Mouse (Mus musculus) liver, embryonic 14.5 days (tissue): ENCODE data around the gene Golga1. TPM values are rescaled to one million over a fixed set of nuclear protein-coding genes. Genes with fewer than 3 reads are reported as not detected.
A peak's percentile ranks its signal among the peaks of the same experiment; 100 is the strongest.

Source experiments
- ATAC-seq: fragments of 200-750 bp; cut with Nextera tagmentation; 2 replicates; pipeline ENCODE4 v1.8.0; 2017; ENCODE audit warnings: moderate number of reproducible peaks, mild to moderate bottlenecking, moderate library complexity; ENCODE audit not compliant: insufficient read depth
- DNase-seq, 3 experiments: peaks; one replicate each; pipeline ENCODE4 v3.0.0-alpha.2; 2012 to 2013; ENCODE audit warnings: low read depth in 3 of 3, low spot score in 3 of 3
- H3K27ac ChIP-seq: fragments of 300-500 bp; sonication (generic); 2 replicates; pipeline ENCODE4 v1.5.1; 2014; ENCODE audit warnings: moderate library complexity, mild to moderate bottlenecking, control low read depth, inconsistent platforms
- H3K27me3 ChIP-seq: fragments of 300-500 bp; sonication (generic); 2 replicates; pipeline ENCODE4 v1.6.1; 2014; ENCODE audit warnings: mild to moderate bottlenecking, low read length, moderate library complexity; ENCODE audit not compliant: control insufficient read depth, insufficient read depth
- H3K36me3 ChIP-seq: fragments of 300-500 bp; sonication (generic); replicated peaks from 2 replicates; pipeline ENCODE4 v1.6.1; 2014; ENCODE audit warnings: low read depth; ENCODE audit not compliant: control insufficient read depth, insufficient read depth
- H3K4me1 ChIP-seq, 2 experiments: fragments of 200-500 bp in 1 of 2; fragments of 300-500 bp in 1 of 2; sonication (generic) in 1 of 2; replicated peaks; 2 replicates each; pipeline ENCODE4 v1.6.1; 2012 to 2014; ENCODE audit warnings: antibody characterized with exemption in 1 of 2, inconsistent platforms in 1 of 2, low read length in 1 of 2; ENCODE audit not compliant: control insufficient read depth in 2 of 2, insufficient read depth in 2 of 2
- H3K4me2 ChIP-seq: fragments of 300-500 bp; sonication (generic); 2 replicates; pipeline ENCODE4 v1.6.1; 2014; ENCODE audit warnings: low read depth, mild to moderate bottlenecking, control low read depth, moderate library complexity
- H3K4me3 ChIP-seq, 2 experiments: fragments of 200-500 bp in 1 of 2; fragments of 300-500 bp in 1 of 2; sonication (generic) in 1 of 2; 2 replicates each; pipeline ENCODE4 v1.5.1; 2012 to 2014; ENCODE audit warnings: low read depth in 2 of 2, low read length in 2 of 2, mild to moderate bottlenecking in 2 of 2, control low read depth in 1 of 2, inconsistent platforms in 1 of 2, moderate library complexity in 1 of 2; ENCODE audit not compliant: insufficient read depth in 1 of 2
- H3K9ac ChIP-seq: fragments of 300-500 bp; sonication (generic); replicated peaks from 2 replicates; pipeline ENCODE4 v1.6.1; 2014; ENCODE audit warnings: mild to moderate bottlenecking, control low read depth, moderate library complexity
- H3K9me3 ChIP-seq: fragments of 300-500 bp; sonication (generic); 2 replicates; pipeline ENCODE4 v1.6.1; 2016; ENCODE audit warnings: low read length, mixed read lengths; ENCODE audit not compliant: control insufficient read depth
- CTCF ChIP-seq: IDR thresholded peaks from 2 replicates; pipeline ENCODE4 v1.5.1; 2016; ENCODE audit warnings: antibody characterized with exemption, low read depth, control low read depth
- EP300 ChIP-seq: IDR thresholded peaks from 2 replicates; pipeline ENCODE4 v1.6.1; 2016; ENCODE audit warnings: antibody characterized with exemption, low read depth
- WGBS: fragments of 180-500 bp; shearing (Covaris S2); extraction: QIAGEN DNeasy Blood & Tissue Kit; methylation state at CpG from one replicate; pipeline ENCODE4 v1.1.7; 2014; ENCODE audit not compliant: insufficient replicate concordance; 5-methylcytosine and 5-hydroxymethylcytosine counted together
- polyA plus RNA-seq, 2 experiments: library from polyadenylated mRNA; depleted of rRNA in 1 of 2; stranded (reverse) in 1 of 2; unstranded in 1 of 2; fragments of >200 nt; fragmentation: Nextera tagmentation in 1 of 2; extraction: Ambion mirVana in 1 of 2; gene quantifications; 2 replicates each; pipeline versions ENCODE4 v1.2.1 to v1.2.3; 2012 to 2014

Gene Golga1
- polyA plus RNA-seq, 2 experiments = 9.0 to 9.1 TPM

DNA sequence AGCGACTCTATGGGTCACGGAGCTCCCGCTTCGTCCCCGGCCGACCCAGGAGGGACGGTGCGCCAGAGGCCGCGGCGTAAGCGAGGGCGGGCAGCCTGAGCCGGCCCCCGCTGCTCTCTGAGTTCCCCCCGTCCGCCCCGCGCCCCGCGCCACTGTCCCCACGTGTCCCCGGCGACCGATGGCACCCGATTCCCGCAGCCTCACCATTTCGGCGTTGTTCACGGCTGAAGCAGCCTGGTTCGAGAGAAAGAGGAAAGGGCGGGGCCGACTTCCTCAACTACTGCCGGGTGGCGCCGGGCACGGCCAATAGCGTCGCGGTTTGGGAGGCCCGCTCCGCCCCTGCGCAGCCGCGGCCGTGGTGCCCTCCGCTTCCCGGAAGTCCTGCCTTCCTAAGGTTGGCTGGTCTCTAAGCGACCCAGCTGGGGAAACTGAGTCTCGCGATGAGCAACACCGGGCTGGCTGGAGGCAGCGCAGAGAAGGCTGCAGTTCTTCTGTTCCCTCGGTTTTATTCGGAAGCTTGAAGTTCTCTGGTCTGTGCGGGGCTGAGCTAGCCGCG, 60.4 kb downstream of the Golga1 start, which contains the start of gene Arpc5l:
TSS of gene Arpc5l (plus strand) at position 469 of the 556 bp plus-strand sequence.
- ATAC-seq = peak; percentile 81
- no peak for TF ChIP-seq CTCF
- no peak for TF ChIP-seq EP300
- H3K36me3 ChIP-seq = peaks cover 35% of the 10 kb centered on the region
- DNase-seq = peak; percentile 84 to 85 (median 85)
- no peaks in the 10 kb centered on the region for H3K9me3 ChIP-seq
- H3K4me2 ChIP-seq = peak within 1 kb of the TSS; percentile 98
- H3K4me3 ChIP-seq = peak within 1 kb of the TSS; percentile 91 to 95
- H3K9ac ChIP-seq = peak within 1 kb of the TSS; percentile 87
- no peaks in the 10 kb centered on the region for H3K27me3 ChIP-seq
- peaks cover 32 to 48% of the 10 kb centered on the region in 2 experiments for H3K4me1 ChIP-seq
- WGBS = 1% methylated on average over 58 of the region's 58 CpGs
- H3K27ac ChIP-seq = peak within 1 kb of the TSS; percentile 78

DNA sequence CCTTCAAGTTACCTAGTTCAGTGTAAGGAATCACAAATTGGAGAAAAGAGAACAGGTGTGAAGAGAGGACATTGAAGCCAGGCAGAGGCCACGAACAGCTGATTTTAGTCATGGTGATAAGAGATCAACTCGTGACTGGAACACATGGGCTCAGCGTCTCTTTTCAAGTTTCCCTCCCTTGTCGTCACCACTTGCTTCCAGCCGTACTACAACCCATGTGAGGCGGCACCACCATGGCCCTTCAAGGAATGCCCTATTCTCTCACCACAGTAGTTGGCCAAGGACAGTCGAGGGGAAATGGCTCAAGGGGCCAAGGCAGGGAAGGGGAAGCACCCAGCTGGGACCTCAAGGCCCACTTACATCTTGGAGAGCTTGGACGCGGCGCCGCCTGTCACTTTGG, 61.0 kb downstream of the Golga1 start:
- no peak for ATAC-seq

DNA sequence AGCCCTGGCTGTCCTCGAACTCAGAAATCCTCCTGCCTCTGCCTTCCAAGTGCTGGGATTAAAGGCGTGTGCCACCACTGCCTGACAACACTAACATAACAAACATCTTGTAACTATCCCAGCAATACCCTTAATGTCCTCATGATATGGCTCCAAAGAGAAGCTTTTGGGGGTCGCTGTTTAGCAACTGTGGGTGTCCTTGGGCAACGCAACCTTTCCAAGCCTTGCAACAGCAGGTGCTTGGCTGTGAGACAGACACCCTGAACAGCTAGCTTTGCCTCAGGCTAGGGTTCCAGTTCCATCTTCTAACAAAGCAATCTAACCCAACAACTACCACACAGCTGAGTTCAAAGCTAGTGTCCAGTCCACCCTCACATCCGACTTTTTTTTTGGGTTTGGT, 61.8 kb downstream of the Golga1 start:
- Histone ChIP-seq H3K27ac (peak overlapping the region; percentile 42), H3K9ac (peak overlapping the region; percentile 87), H3K4me3 (peak overlapping the region; percentile 91 to 95), H3K27me3 (no peaks in the 10 kb centered on the region), H3K4me2 (peak overlapping the region; percentile 98), H3K4me1 (peaks cover 23 to 37% of the 10 kb centered on the region in 2 experiments), H3K9me3 (no peaks in the 10 kb centered on the region), H3K36me3 (peaks cover 35% of the 10 kb centered on the region)
- no peak for TF ChIP-seq EP300
- no peak for TF ChIP-seq CTCF
- DNase-seq (no peak), ATAC-seq (no peak)
- WGBS = 24% methylated on average over 5 of the region's 5 CpGs

More for the DNA sequence above, 61.0 kb downstream of the Golga1 start:
- Histone ChIP-seq H3K4me1 (peaks cover 29 to 44% of the 10 kb centered on the region in 2 experiments), H3K27me3 (no peaks in the 10 kb centered on the region), H3K27ac (peak overlapping the region; percentile 55), H3K4me3 (peak overlapping the region; percentile 91 to 95), H3K9ac (peak overlapping the region; percentile 87), H3K9me3 (no peaks in the 10 kb centered on the region), H3K4me2 (peak overlapping the region; percentile 98), H3K36me3 (peaks cover 35% of the 10 kb centered on the region)
- peak in 2 of 3 experiments; percentile 46 to 49 for DNase-seq
- WGBS = under 1% methylated on average over 11 of the region's 11 CpGs
- no peak for TF ChIP-seq CTCF
- TF ChIP-seq EP300 = no peak

DNA sequence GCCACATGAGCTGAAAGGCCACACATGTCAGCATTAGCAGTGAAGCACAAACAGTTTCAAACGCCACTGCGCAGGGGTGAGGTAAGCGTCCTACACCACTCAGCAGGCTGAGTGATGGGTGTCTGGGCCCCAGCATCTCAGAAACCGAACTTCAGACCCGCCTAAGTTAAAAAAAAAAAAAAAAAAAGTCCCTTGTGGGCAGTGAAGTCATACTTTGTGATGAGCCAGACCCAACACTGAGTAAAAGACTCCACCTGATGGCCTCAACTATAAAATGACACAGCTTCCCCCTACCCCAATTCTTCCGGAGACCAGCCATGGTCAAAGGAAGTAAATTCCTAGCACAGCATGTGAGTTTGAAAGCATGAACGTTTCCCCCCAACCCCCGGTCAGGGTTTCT, 62.2 kb downstream of the Golga1 start:
- no peak for ATAC-seq
- H3K4me1 ChIP-seq = peaks cover 23 to 37% of the 10 kb centered on the region in 2 experiments
- H3K4me2 ChIP-seq = peak overlapping the region; percentile 98
- no peak for TF ChIP-seq CTCF
- TF ChIP-seq EP300 = no peak
- no peak for DNase-seq
- H3K27me3 ChIP-seq = no peaks in the 10 kb centered on the region
- peak overlapping the region; percentile 42 for H3K27ac ChIP-seq
- H3K36me3 ChIP-seq = peaks cover 35% of the 10 kb centered on the region
- H3K9me3 ChIP-seq = no peaks in the 10 kb centered on the region
- H3K4me3 ChIP-seq = peak overlapping the region; percentile 91 to 95
- H3K9ac ChIP-seq = peak overlapping the region; percentile 87
- 16% methylated on average over 8 of the region's 8 CpGs for WGBS

DNA sequence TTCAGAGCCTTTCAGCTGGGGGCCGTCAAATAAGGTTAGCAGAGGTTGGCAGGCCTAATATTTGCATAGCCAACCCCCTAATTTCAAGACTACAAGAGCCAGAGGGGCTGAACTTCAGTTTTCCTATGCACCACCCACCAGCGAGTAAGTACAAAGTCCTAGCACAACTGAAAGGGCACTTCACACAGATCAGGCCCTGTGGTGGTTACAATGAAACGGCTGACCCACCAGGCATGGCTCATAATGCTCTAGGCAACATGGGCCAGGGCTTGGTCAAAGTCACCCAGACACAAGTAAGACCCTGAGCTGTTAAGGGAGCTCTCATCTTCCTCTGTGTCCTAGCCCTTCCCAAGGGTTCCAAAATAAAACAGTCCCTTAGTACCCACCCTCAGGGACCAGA, 63.5 kb downstream of the Golga1 start:
- peaks cover 35% of the 10 kb centered on the region for H3K36me3 ChIP-seq
- H3K27ac ChIP-seq = peak overlapping the region; percentile 3
- H3K9me3 ChIP-seq = no peaks in the 10 kb centered on the region
- peak overlapping the region; percentile 98 for H3K4me2 ChIP-seq
- ATAC-seq = no peak
- 54% methylated on average over 3 of the region's 3 CpGs for WGBS
- H3K27me3 ChIP-seq = no peaks in the 10 kb centered on the region
- H3K4me1 ChIP-seq = peaks cover 22 to 39% of the 10 kb centered on the region in 2 experiments
- H3K4me3 ChIP-seq = no peak overlapping the region
- TF ChIP-seq CTCF (no peak), EP300 (no peak)
- H3K9ac ChIP-seq = no peak overlapping the region
- no peak for DNase-seq
